Mouse (Mus musculus) spleen, adult 2 months (tissue): ENCODE measurements around the gene Bend7.

Experiments used
- CTCF ChIP-seq: fragments of 200-500 bp; IDR thresholded peaks from 2 replicates; pipeline ENCODE4 v1.5.1; 2011; ENCODE audit warnings: mild to moderate bottlenecking, inconsistent platforms; ENCODE audit not compliant: insufficient read depth, insufficient read length, insufficient replicate concordance; ENCODE audit errors: extremely low read depth
- POLR2A ChIP-seq: fragments of 200-500 bp; IDR thresholded peaks from 2 replicates; pipeline ENCODE4 v1.6.1; 2011; ENCODE audit warnings: low read depth, low read length, inconsistent platforms

- TF ChIP-seq CTCF (no peak), POLR2A (no peak)
These were observed 56.3 kb downstream of the Bend7 start for GRCm38 (mm10) chr2:4773911-4774310.
